Mouse (Mus musculus) right cerebral cortex, adult 2 months (tissue): ENCODE measurements at regions not wholly inside any gene's neighbourhood (a gene's known extent, or its start where the extent isn't known, plus 50 kb on each side); places are given as distances from the start of the nearest gene placed in this dataset.

Source experiments
- DNase-seq, 2 experiments: peaks; one replicate each; pipeline ENCODE4 v3.0.0; 2021 to 2022; ENCODE audit warnings: low spot score in 2 of 2

DNA sequence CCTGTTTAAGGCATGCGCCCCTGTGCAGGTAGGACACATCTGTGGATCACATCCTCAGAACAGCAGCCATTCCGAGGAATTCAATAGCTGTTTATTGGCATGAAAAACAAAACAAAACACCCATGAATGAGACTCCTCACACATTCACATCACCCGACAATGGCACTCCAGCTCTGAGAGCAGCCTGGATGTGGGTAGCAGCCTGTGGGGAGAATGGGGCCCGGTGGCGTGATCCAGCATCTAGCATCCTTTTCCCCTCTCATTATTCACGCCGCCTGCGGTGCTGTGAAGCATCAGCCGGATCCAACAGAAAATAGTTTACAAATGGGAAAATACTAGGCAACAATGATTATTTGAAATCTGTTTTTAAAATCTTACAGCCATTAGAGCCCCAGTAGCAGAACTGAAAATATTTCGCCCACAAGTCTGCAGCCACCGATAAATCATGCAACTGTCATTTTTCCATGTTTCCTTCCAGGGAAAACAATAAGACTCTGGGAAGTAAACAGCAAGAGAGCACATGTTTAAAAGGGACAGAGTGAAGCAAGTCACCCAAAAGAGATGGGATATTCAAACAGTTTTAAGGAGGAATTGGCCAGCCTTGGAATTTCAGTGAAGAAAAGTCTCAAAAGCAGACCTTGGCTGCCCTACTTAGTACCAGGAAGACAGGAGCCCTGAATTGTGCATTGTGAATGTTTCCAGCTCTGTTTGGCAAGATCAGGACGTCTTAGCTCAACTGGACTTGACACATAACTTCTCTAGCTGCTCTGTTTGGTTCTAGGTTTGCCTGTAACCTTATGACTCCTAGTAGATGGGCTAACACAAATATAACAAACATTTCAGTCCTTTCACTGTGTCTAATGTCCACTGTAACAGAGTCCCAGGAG lies 50.2 kb upstream of the Arntl start:
- no peak for DNase-seq
